Mouse (Mus musculus) liver, adult 2 months (tissue): Measurements from ENCODE around the gene Osbpl9. TPM values are rescaled to one million over a fixed set of nuclear protein-coding genes. Genes with fewer than 3 reads are reported as not detected.

Experiments
- DNase-seq: peaks from one replicate; pipeline ENCODE4 v3.0.0-alpha.2; 2011; ENCODE audit warnings: low read depth, low spot score; ENCODE audit errors: extremely low read depth
- H3K27ac ChIP-seq: fragments of 200-500 bp; replicated peaks from 2 replicates; pipeline ENCODE4 v1.5.1; 2012; ENCODE audit warnings: low read depth, mild to moderate bottlenecking, control low read depth, inconsistent platforms, low read length; ENCODE audit not compliant: insufficient read depth
- H3K27me3 ChIP-seq: fragments of 200-500 bp; 2 replicates; pipeline ENCODE4 v1.6.1; 2012; ENCODE audit warnings: mild to moderate bottlenecking, moderate library complexity, low read length, inconsistent platforms; ENCODE audit not compliant: control insufficient read depth, insufficient read depth
- H3K36me3 ChIP-seq: fragments of 200-500 bp; 2 replicates; pipeline ENCODE4 v1.6.1; 2012; ENCODE audit warnings: low read length, inconsistent platforms; ENCODE audit not compliant: control insufficient read depth, insufficient read depth
- H3K4me1 ChIP-seq: fragments of 200-500 bp; 2 replicates; pipeline ENCODE4 v1.6.1; 2011; ENCODE audit warnings: low read length; ENCODE audit not compliant: control insufficient read depth, insufficient read depth
- H3K4me3 ChIP-seq: fragments of 200-500 bp; 2 replicates; pipeline ENCODE4 v1.5.1; 2011; ENCODE audit warnings: low read depth, mild to moderate bottlenecking, control low read depth, low read length, moderate library complexity; ENCODE audit not compliant: insufficient read depth
- H3K79me2 ChIP-seq: fragments of 200-500 bp; 2 replicates; pipeline ENCODE4 v1.6.1; 2012; ENCODE audit warnings: inconsistent platforms, mild to moderate bottlenecking, low read length, moderate library complexity; ENCODE audit not compliant: control insufficient read depth, insufficient read depth
- H3K9ac ChIP-seq: fragments of 200-500 bp; 2 replicates; pipeline ENCODE4 v1.6.1; 2012; ENCODE audit warnings: low read depth, mild to moderate bottlenecking, control low read depth, inconsistent platforms, low read length
- CTCF ChIP-seq: fragments of 200-500 bp; IDR thresholded peaks from 2 replicates; pipeline ENCODE4 v1.5.1; 2011; ENCODE audit warnings: low read depth, low read length, control low read depth
- POLR2A ChIP-seq: fragments of 200-500 bp; IDR thresholded peaks from 2 replicates; pipeline ENCODE4 v1.6.1; 2011; ENCODE audit warnings: low read length, control low read depth; ENCODE audit not compliant: insufficient read depth; ENCODE audit errors: extremely low read depth
- WGBS: fragments of 180-500 bp; shearing (Covaris S2); methylation state at CpG from one replicate; pipeline ENCODE4 v1.1.7; 2018; 5-methylcytosine and 5-hydroxymethylcytosine counted together
- polyA plus RNA-seq: library from polyadenylated mRNA; depleted of rRNA; stranded (reverse); fragments of >200 nt; gene quantifications from 2 replicates; pipeline ENCODE4 v1.2.3, GENCODE M21; 2012
- total RNA-seq: library from RNA; depleted of rRNA; stranded (reverse); fragments of >200 nt; gene quantifications from 2 replicates; pipeline ENCODE4 v1.2.3, GENCODE M21; 2014

Gene Osbpl9
- total and polyA plus RNA-seq, 2 experiments: 125 to 128 TPM

GRCm38 (mm10) chr4:109128017-109128416 is 74.1 kb downstream of the Osbpl9 start:
- H3K27ac ChIP-seq: no peak overlapping the region
- H3K27me3 ChIP-seq: no peaks in the 10 kb centered on the region
- peaks cover 8% of the 10 kb centered on the region for H3K4me1 ChIP-seq
- WGBS: 99% methylated on average over 9 of the region's 9 CpGs
- no peak overlapping the region for H3K4me3 ChIP-seq
- TF ChIP-seq POLR2A (no peak), CTCF (no peak)
- H3K79me2 ChIP-seq: peaks cover 13% of the 10 kb centered on the region
- no peak for DNase-seq
- peaks cover 4% of the 10 kb centered on the region; the same call in 1 of the 2 replicates for H3K36me3 ChIP-seq
- no peak overlapping the region for H3K9ac ChIP-seq

- no peaks in the 10 kb centered on the region for H3K27me3 ChIP-seq
- no peak overlapping the region for H3K4me3 ChIP-seq
- DNase-seq: no peak
- TF ChIP-seq POLR2A: no peak
- no peak for TF ChIP-seq CTCF
- no peak overlapping the region for H3K9ac ChIP-seq
- peaks cover 11% of the 10 kb centered on the region for H3K4me1 ChIP-seq
- no peak overlapping the region for H3K27ac ChIP-seq
- 78% methylated on average over 8 of the region's 10 CpGs for WGBS
- H3K36me3 ChIP-seq: 0 out of 2 replicates have a peak, but pooled peaks cover 2% of the 10 kb centered on the region
- peaks cover 10% of the 10 kb centered on the region; the same call in 1 of the 2 replicates for H3K79me2 ChIP-seq
These were observed 75.1 kb downstream of the Osbpl9 start for GRCm38 (mm10) chr4:109126834-109127564.

- H3K4me1 ChIP-seq: peaks cover 14% of the 10 kb centered on the region
- H3K79me2 ChIP-seq: peaks cover 8% of the 10 kb centered on the region; the same call in 1 of the 2 replicates
- no peak for TF ChIP-seq POLR2A
- TF ChIP-seq CTCF: no peak
- H3K27ac ChIP-seq: no peak overlapping the region
- no peaks in the 10 kb centered on the region for H3K27me3 ChIP-seq
- 76% methylated on average over 2 of the region's 2 CpGs for WGBS
- H3K9ac ChIP-seq: no peak overlapping the region
- DNase-seq: no peak
- 0 out of 2 replicates have a peak, but pooled peaks cover 2% of the 10 kb centered on the region for H3K36me3 ChIP-seq
- no peak overlapping the region for H3K4me3 ChIP-seq
These were observed 76.2 kb downstream of the Osbpl9 start for GRCm38 (mm10) chr4:109125746-109126425.

GRCm38 (mm10) chr4:109122830-109123555 is 79.1 kb downstream of the Osbpl9 start:
- Histone ChIP-seq H3K4me3 (no peak overlapping the region), H3K36me3 (0 out of 2 replicates have a peak, but pooled peaks cover 2% of the 10 kb centered on the region), H3K27me3 (no peaks in the 10 kb centered on the region), H3K79me2 (peaks cover 7% of the 10 kb centered on the region; the same call in 1 of the 2 replicates), H3K27ac (peak overlapping the region; percentile 77), H3K4me1 (peaks cover 17% of the 10 kb centered on the region), H3K9ac (no peak overlapping the region)
- DNase-seq: peak; percentile 82
- no peak for TF ChIP-seq CTCF
- no peak for TF ChIP-seq POLR2A
- 39% methylated on average over 4 of the region's 4 CpGs for WGBS

- H3K27me3 ChIP-seq: no peaks in the 10 kb centered on the region
- H3K4me3 ChIP-seq: no peak overlapping the region
- DNase-seq: no peak
- peaks cover 6% of the 10 kb centered on the region; the same call in 1 of the 2 replicates for H3K79me2 ChIP-seq
- H3K27ac ChIP-seq: 0 out of 2 replicates have a peak overlapping the region, but pooled peaks have one; percentile 32
- TF ChIP-seq CTCF: no peak
- peaks cover 19% of the 10 kb centered on the region for H3K4me1 ChIP-seq
- H3K36me3 ChIP-seq: peaks cover 2% of the 10 kb centered on the region; the same call in 1 of the 2 replicates
- H3K9ac ChIP-seq: no peak overlapping the region
- 48% methylated on average over 6 of the region's 6 CpGs for WGBS
These were observed 81.3 kb downstream of the Osbpl9 start for GRCm38 (mm10) chr4:109120735-109121134.
